In genomic region chr14:21808208-21808922, GRCm38 (mm10) we compare ENCODE assay signal across 20 mouse cellular contexts. TPM values are rescaled to one million over a fixed set of nuclear protein-coding genes. Genes with fewer than 3 reads are reported as not detected.
DNase-seq lines count a peak whose midpoint lies in the region; ATAC-seq and TF ChIP-seq lines count a peak whose summit lies in the region.
"Had no signal": no experiment of that assay in that cellular context is flagged by ENCODE, and none has a peak within 500 bp of the region (broad histone marks: within the 10 kb centered on the region; RNA-seq: fewer than 3 reads in every experiment).

No protein-coding gene starts in this region.

- no peak overlapping the region for H3K9ac ChIP-seq in forebrain, embryonic 13.5 days
- H3K9ac ChIP-seq: limb, embryonic 13.5 days; neural tube, embryonic 13.5 days had no signal

- ATAC-seq in forebrain, embryonic 13.5 days: no peak
- ATAC-seq: midbrain, embryonic 16.5 days had no signal

- WGBS in forebrain, embryonic 13.5 days: 92% methylated on average over 8 of the region's 8 CpGs

- peak overlapping the region; percentile 53 for H3K4me2 ChIP-seq in myocyte (ENCODE audit: low read depth)
- H3K4me2 ChIP-seq in forebrain, embryonic 13.5 days: no peak overlapping the region
- H3K4me2 ChIP-seq: limb, embryonic 13.5 days; neural tube, embryonic 13.5 days had no signal

- TF ChIP-seq CTCF in gastrocnemius, adult 2 months (IDR thresholded peaks at IDR 0.05): no peak
- no peak for TF ChIP-seq CTCF in C2C12 (IDR thresholded peaks at IDR 0.05; ENCODE audit: control insufficient read depth, insufficient read depth, insufficient read length)

- H3K79me2 ChIP-seq in C2C12 (ENCODE audit: control insufficient read depth, insufficient read depth) (no peaks in the 10 kb centered on the region), myocyte (ENCODE audit: control insufficient read depth, insufficient read depth) (no peaks in the 10 kb centered on the region)

- no peaks in the 10 kb centered on the region for H3K27me3 ChIP-seq in C2C12 (ENCODE audit: control insufficient read depth, insufficient read depth, insufficient read length)
- H3K27me3 ChIP-seq in myocyte (ENCODE audit: control insufficient read depth, insufficient read depth, insufficient read length): no peaks in the 10 kb centered on the region
- H3K27me3 ChIP-seq in forebrain, embryonic 13.5 days: no peaks in the 10 kb centered on the region
- H3K27me3 ChIP-seq: limb, embryonic 13.5 days; neural tube, embryonic 13.5 days had no signal

- no peak overlapping the region for H3K4me3 ChIP-seq in gastrocnemius, adult 2 months
- H3K4me3 ChIP-seq in C2C12 (ENCODE audit: insufficient read depth, poor library complexity, severe bottlenecking) (no peak overlapping the region), myocyte (no peak overlapping the region)
- H3K4me3 ChIP-seq in forebrain, embryonic 13.5 days: no peak overlapping the region
- H3K4me3 ChIP-seq: embryonic facial prominence, embryonic 10.5 days; hindbrain, embryonic 10.5 days; limb, embryonic 13.5 days; neural tube, embryonic 13.5 days had no signal

- H3K4me1 ChIP-seq in forebrain, embryonic 13.5 days: no peaks in the 10 kb centered on the region
- H3K4me1 ChIP-seq: embryonic facial prominence, embryonic 10.5 days; hindbrain, embryonic 10.5 days; limb, embryonic 13.5 days; neural tube, embryonic 13.5 days had no signal

- TF ChIP-seq POLR2A in myocyte (IDR thresholded peaks at IDR 0.05; ENCODE audit: insufficient read length, low read depth): no peak

- H3ac ChIP-seq in C2C12 (ENCODE audit: control insufficient read depth, insufficient read length, low read depth) (no peak overlapping the region), myocyte (ENCODE audit: control insufficient read depth, insufficient read length) (no peak overlapping the region)

- intact Hi-C loops in gastrocnemius, adult 2 months (cut with DNase I): no loop called here
- intact Hi-C loops in gastrocnemius, postnatal 14 days (cut with DNase I; ENCODE audit: low total_unique reads): no loop called here

- no peak for DNase-seq in gastrocnemius, adult 2 months
- DNase-seq in gastrocnemius, postnatal 14 days: no peak
- DNase-seq in adrenal gland, postnatal 25 days: peak; percentile 63
- DNase-seq in neural tube, embryonic 10.5 days (ENCODE audit: extremely low spot score, low spot score): no peak
- DNase-seq in thymus, postnatal 10 days (ENCODE audit: low spot score in 2 of 2): no peak
- DNase-seq: B cell, adult 2 months; cerebellum, postnatal 10 days; gastrocnemius, postnatal 36 days; kidney, postnatal 25 days; thymus, postnatal 36 days had no signal

- peak overlapping the region; percentile 76; the same call in 1 of the 2 replicates for H3K27ac ChIP-seq in gastrocnemius, adult 2 months
- no peak overlapping the region for H3K27ac ChIP-seq in forebrain, embryonic 13.5 days
- H3K27ac ChIP-seq: embryonic facial prominence, embryonic 10.5 days; hindbrain, embryonic 10.5 days; limb, embryonic 13.5 days; neural tube, embryonic 13.5 days had no signal

- H3K79me3 ChIP-seq in C2C12 (ENCODE audit: low read depth): no peaks in the 10 kb centered on the region

- H3K9me3 ChIP-seq in forebrain, embryonic 13.5 days (replicated peaks): no peaks in the 10 kb centered on the region
- H3K9me3 ChIP-seq: embryonic facial prominence, embryonic 10.5 days; hindbrain, embryonic 10.5 days; limb, embryonic 13.5 days; neural tube, embryonic 13.5 days had no signal

- H3K36me3 ChIP-seq in C2C12 (ENCODE audit: control insufficient read depth, insufficient read depth): no peaks in the 10 kb centered on the region
- no peaks in the 10 kb centered on the region for H3K36me3 ChIP-seq in myocyte (ENCODE audit: control insufficient read depth, insufficient read depth)
- H3K36me3 ChIP-seq in forebrain, embryonic 13.5 days (ENCODE audit: poor library complexity, severe bottlenecking): no peaks in the 10 kb centered on the region
- H3K36me3 ChIP-seq: embryonic facial prominence, embryonic 10.5 days; hindbrain, embryonic 10.5 days; limb, embryonic 13.5 days; neural tube, embryonic 13.5 days had no signal

TF ChIP-seq in C2C12, 6 proteins besides CTCF, POLR2A, EP300 and RAD21:
- no peak for TF ChIP-seq MYOG (IDR thresholded peaks at IDR 0.05; ENCODE audit: control insufficient read depth, extremely low read depth, insufficient read length)
- TF ChIP-seq CEBPB (IDR thresholded peaks at IDR 0.05; ENCODE audit: low read depth): peak; percentile 45
- TF ChIP-seq MYOD1 (IDR thresholded peaks at IDR 0.05; ENCODE audit: control insufficient read depth, insufficient read length, low read depth): peak; percentile 4
- TF ChIP-seq USF1 (IDR thresholded peaks at IDR 0.05; ENCODE audit: low read depth): no peak
- TF ChIP-seq FOSL1 (IDR thresholded peaks at IDR 0.05; ENCODE audit: insufficient read depth, low read length, poor library complexity, severe bottlenecking): peak; percentile 61
- peak; percentile 77 for TF ChIP-seq MAX (IDR thresholded peaks at IDR 0.05)

TF ChIP-seq in myocyte, 11 proteins besides CTCF, POLR2A, EP300 and RAD21:
- peak; percentile 46; the same call in 1 of the 2 replicates for TF ChIP-seq CEBPB (IDR thresholded peaks at IDR 0.05; ENCODE audit: insufficient read depth, poor library complexity, severe bottlenecking)
- no peak for TF ChIP-seq SRF (IDR thresholded peaks at IDR 0.05; ENCODE audit: control insufficient read depth, insufficient read length, low read depth)
- no peak for TF ChIP-seq USF1 (IDR thresholded peaks at IDR 0.05; ENCODE audit: low read depth)
- TF ChIP-seq MYOG (IDR thresholded peaks at IDR 0.05; ENCODE audit: control insufficient read depth in 1 of 3, insufficient read depth in 1 of 3, insufficient read length in 2 of 3, low read depth in 2 of 3): peak in 1 of 3 experiments; percentile 49
- peak; percentile 19 for TF ChIP-seq POLR2AphosphoS2 (IDR thresholded peaks at IDR 0.05; ENCODE audit: insufficient read length, low read depth)
- no peak for TF ChIP-seq TCF12 (IDR thresholded peaks at IDR 0.05; ENCODE audit: insufficient read depth, poor library complexity, severe bottlenecking)
- peak in 1 of 3 experiments; percentile 61 for TF ChIP-seq MYOD1 (IDR thresholded peaks at IDR 0.05; ENCODE audit: control insufficient read depth in 1 of 3, insufficient read length in 2 of 3, low read depth in 2 of 3)

RNA-seq across cellular contexts. Expression of gene Vdac2, which starts 16.7 kb away (rescaled TPM):
- total RNA-seq in gastrocnemius, adult 2 months (2021): 100 to 1,000 TPM; 320 to 332 TPM
- 100 to 1,000 TPM; 298 to 320 TPM for total RNA-seq in gastrocnemius, postnatal 14 days (2021)
- 242 TPM for polyA plus RNA-seq in C2C12 (2012; fragmentation: generic; extraction: Trizol)
- 168 and 205 TPM in 2 replicates for total RNA-seq in adrenal gland, postnatal 25 days (2021)
- 314 TPM for polyA plus RNA-seq in myocyte (2012; fragmentation: generic; extraction: Trizol)
- polyA plus RNA-seq in forebrain, embryonic 13.5 days (2015; fragmentation: Nextera tagmentation; extraction: Ambion mirVana): 261 and 270 TPM in 2 replicates

RNA-seq across cellular contexts. Expression of gene Comtd1, which starts 40.4 kb away (rescaled TPM):
- 10 to 100 TPM in 1 of 2 experiments, 1 to 10 TPM in 1; 8.8 to 13.0 TPM for total RNA-seq in gastrocnemius, adult 2 months (2021)
- total RNA-seq in gastrocnemius, postnatal 14 days (2021): 1 to 10 TPM; 6.1 to 9.7 TPM
- polyA plus RNA-seq in C2C12 (2012; fragmentation: generic; extraction: Trizol) (45.5 TPM), myocyte (2012; fragmentation: generic; extraction: Trizol) (47.1 TPM)
- 67.2 and 75.0 TPM in 2 replicates for total RNA-seq in adrenal gland, postnatal 25 days (2021)
- polyA plus RNA-seq in forebrain, embryonic 13.5 days (2015; fragmentation: Nextera tagmentation; extraction: Ambion mirVana): 17.5 and 19.9 TPM in 2 replicates

RNA-seq across cellular contexts. Expression of gene Dusp13, which starts 57.4 kb away (rescaled TPM):
- 100 to 1,000 TPM; 194 to 238 TPM for total RNA-seq in gastrocnemius, adult 2 months (2021)
- 10 to 100 TPM; 34.8 to 38.0 TPM for total RNA-seq in gastrocnemius, postnatal 14 days (2021)
- polyA plus RNA-seq in C2C12 (2012; fragmentation: generic; extraction: Trizol) (2.7 TPM), myocyte (2012; fragmentation: generic; extraction: Trizol) (24.6 TPM)
- total RNA-seq in adrenal gland, postnatal 25 days (2021): not detected in 2 replicates
- not detected in 2 replicates for polyA plus RNA-seq in forebrain, embryonic 13.5 days (2015; fragmentation: Nextera tagmentation; extraction: Ambion mirVana)
- polyA plus RNA-seq: embryonic facial prominence, embryonic 10.5 days; heart, embryonic 14.5 days; hindbrain, embryonic 10.5 days; intestine, embryonic 14.5 days; midbrain, embryonic 16.5 days; neural tube, embryonic 13.5 days had no signal

RNA-seq across cellular contexts. Expression of gene Samd8, which starts 58.0 kb away (rescaled TPM):
- total RNA-seq in gastrocnemius, adult 2 months (2021): 10 to 100 TPM; 57.3 to 63.4 TPM
- 10 to 100 TPM; 23.7 to 25.7 TPM for total RNA-seq in gastrocnemius, postnatal 14 days (2021)
- polyA plus RNA-seq in C2C12 (2012; fragmentation: generic; extraction: Trizol): 7.8 TPM
- total RNA-seq in adrenal gland, postnatal 25 days (2021): 45.5 and 48.1 TPM in 2 replicates
- polyA plus RNA-seq in myocyte (2012; fragmentation: generic; extraction: Trizol): 27.8 TPM
- 17.8 and 18.3 TPM in 2 replicates for polyA plus RNA-seq in forebrain, embryonic 13.5 days (2015; fragmentation: Nextera tagmentation; extraction: Ambion mirVana)

Comparison
In these comparisons a context has a peak if more than half of its experiments do, and no peak if none do; other contexts are left out.
1. RNA of gene Dusp13, which starts 57.4 kb away (total RNA-seq): 194 to 238 TPM in gastrocnemius, adult 2 months and 34.8 to 38.0 TPM in gastrocnemius, postnatal 14 days; not detected in adrenal gland, postnatal 25 days; every median in the first group is over 10 times any median in the second.